Mouse (Mus musculus): ENCODE measurements around the gene Olfr142. TPM values are rescaled to one million over a fixed set of nuclear protein-coding genes. Genes with fewer than 3 reads are reported as not detected.
"Not testable (repeated sequence)": the region's sequence is repeated elsewhere in the genome, so short reads cannot be mapped to it uniquely, and the experiment has no call there.

Gene Olfr142
- polyA plus RNA-seq (2016; fragmentation: Nextera tagmentation; extraction: Ambion mirVana), result not detected in 2 replicates

DNA sequence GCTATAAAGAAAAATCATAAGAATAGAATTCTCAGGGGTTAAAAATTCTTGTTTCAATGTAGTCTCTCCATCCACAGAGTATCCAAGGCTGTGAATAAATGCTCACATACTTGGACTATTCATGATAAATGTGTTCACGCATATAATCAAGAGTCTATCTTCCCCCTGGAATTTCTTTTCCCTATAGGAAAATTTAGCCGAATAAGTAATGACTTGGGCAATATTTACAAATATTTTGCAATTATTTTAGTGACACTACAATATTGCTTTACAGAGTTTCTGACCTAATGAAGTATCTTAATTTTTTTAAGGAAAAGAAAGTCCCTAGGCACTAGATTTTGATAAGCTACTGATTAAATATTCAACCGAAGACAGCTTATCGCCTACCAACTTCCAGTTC is at the start of gene Olfr142:
Gene Olfr142 (minus strand): TSS at position 101 of the 400 bp plus-strand sequence.
- no peaks in the 10 kb centered on the region for H3K36me3 ChIP-seq (replicated peaks)
- 97% methylated on average over 4 of the region's 4 CpGs for WGBS
- H3K9ac ChIP-seq, result no peak within 1 kb of the TSS
- no peak within 1 kb of the TSS for H3K27ac ChIP-seq
- no peak for ATAC-seq (ENCODE audit: low FRiP score)
- no peaks in the 10 kb centered on the region for H3K27me3 ChIP-seq
- H3K9me3 ChIP-seq, result no peaks in the 10 kb centered on the region
- H3K4me2 ChIP-seq, result no peak within 1 kb of the TSS
- no peaks in the 10 kb centered on the region for H3K4me1 ChIP-seq
- H3K4me3 ChIP-seq (replicated peaks), result no peak within 1 kb of the TSS

DNA sequence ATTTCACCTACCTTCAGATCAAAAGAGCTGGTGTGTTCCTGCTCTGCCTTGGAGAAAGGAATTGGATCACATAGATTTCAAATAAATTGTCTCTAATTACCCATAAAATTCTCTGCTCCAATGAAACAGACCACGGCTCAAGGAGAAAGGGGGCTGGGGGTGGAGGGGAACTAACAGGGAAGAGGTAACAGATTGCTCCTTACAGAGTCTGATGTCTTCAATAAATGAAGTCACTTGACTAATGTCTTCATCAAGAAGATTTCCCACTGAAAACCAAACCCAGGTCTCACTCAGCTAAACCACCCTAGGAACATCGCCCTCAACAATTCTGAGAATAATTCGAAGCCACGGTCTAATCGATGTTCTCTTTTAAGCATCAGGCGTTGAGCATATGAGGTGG is 35.3 kb upstream of the Olfr142 start, which contains the start of gene Olfr1272:
Gene Olfr1272 (minus strand): TSS at position 101 of the 400 bp plus-strand sequence.
- no peak within 1 kb of the TSS for H3K4me3 ChIP-seq (replicated peaks)
- no peak within 1 kb of the TSS for H3K27ac ChIP-seq
- no peak within 1 kb of the TSS for H3K4me2 ChIP-seq
- 87% methylated on average over 6 of the region's 6 CpGs for WGBS
- H3K27me3 ChIP-seq, result no peaks in the 10 kb centered on the region
- no peaks in the 10 kb centered on the region for H3K9me3 ChIP-seq
- no peak for ATAC-seq (ENCODE audit: low FRiP score)
- no peaks in the 10 kb centered on the region for H3K4me1 ChIP-seq
- H3K9ac ChIP-seq, result no peak within 1 kb of the TSS
- H3K36me3 ChIP-seq (replicated peaks), result no peaks in the 10 kb centered on the region

DNA sequence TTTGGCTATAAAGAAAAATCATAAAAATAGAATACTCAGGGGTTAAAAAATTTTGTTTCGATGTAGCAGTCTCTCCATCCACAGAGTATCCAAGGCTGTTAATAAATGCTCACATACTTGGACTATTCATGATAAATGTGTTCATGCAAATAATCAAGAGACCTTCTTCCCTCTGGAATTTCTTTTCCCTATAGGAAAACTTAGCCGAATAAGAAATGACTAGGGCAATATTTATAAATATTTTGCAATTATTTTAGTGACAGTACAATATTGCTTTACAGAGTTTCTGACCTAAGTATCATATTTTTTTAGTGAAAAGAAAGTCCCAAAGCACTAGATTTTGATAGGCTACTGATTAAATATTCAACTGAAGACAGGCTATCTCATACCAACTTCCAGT is 13.5 kb upstream of the Olfr142 start, which contains the start of gene Olfr1271:
Gene Olfr1271 (minus strand): TSS at position 101 of the 400 bp plus-strand sequence.
- Histone ChIP-seq H3K36me3 (replicated peaks) (no peaks in the 10 kb centered on the region), H3K9me3 (no peaks in the 10 kb centered on the region), H3K27me3 (no peaks in the 10 kb centered on the region), H3K4me3 (replicated peaks) (no peak within 1 kb of the TSS), H3K4me2 (no peak within 1 kb of the TSS), H3K9ac (no peak within 1 kb of the TSS), H3K4me1 (no peaks in the 10 kb centered on the region), H3K27ac (no peak within 1 kb of the TSS)
- WGBS, result 93% methylated on average over 2 of the region's 2 CpGs
- no peak for ATAC-seq (ENCODE audit: low FRiP score)

DNA sequence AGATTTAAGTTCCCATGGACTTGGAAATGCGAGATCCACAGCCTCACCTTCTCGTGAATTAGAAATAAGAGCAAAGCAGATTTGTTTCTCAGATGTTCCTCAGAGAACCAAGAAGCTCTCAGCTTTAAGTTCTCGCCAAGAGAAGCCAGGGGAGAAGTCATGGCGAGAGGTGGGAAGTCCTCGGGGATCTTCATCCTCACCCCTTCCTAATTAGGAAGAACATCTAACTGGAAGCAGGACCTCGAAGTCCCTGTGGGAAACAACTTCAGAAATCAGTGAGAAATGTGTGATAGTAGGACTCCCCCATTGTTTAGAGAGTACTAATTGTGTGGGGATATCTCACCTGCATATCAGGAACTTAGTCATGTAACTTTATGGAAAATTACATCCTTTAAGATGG is 33.0 kb downstream of the Olfr142 start, which contains the start of gene Olfr1506:
Gene Olfr1506 (minus strand): TSS at position 101 of the 400 bp plus-strand sequence.
- no CpG with 5 or more reads among the region's 6 CpGs for WGBS
- H3K4me3 ChIP-seq (replicated peaks), result not testable (repeated sequence)

More for the DNA sequence above, 33.0 kb downstream of the Olfr142 start, which contains the start of gene Olfr1506:
- ATAC-seq (ENCODE audit: low FRiP score); H3K27me3 ChIP-seq; H3K4me2 ChIP-seq; H3K9me3 ChIP-seq; H3K27ac ChIP-seq; H3K4me1 ChIP-seq; H3K36me3 ChIP-seq (replicated peaks); H3K9ac ChIP-seq: not testable (repeated sequence)

Other genes with a start within 250 kb of the Olfr142 start
- gene Olfr1263, start 245.5 kb downstream of the Olfr142 start, polyA plus RNA-seq (2016; fragmentation: Nextera tagmentation; extraction: Ambion mirVana), result not detected in 2 replicates
- not detected in 2 replicates for gene Olfr1264, start 232.0 kb downstream of the Olfr142 start, polyA plus RNA-seq (2016; fragmentation: Nextera tagmentation; extraction: Ambion mirVana)
- gene Olfr1265, start 222.3 kb downstream of the Olfr142 start, polyA plus RNA-seq (2016; fragmentation: Nextera tagmentation; extraction: Ambion mirVana), result not detected in 2 replicates
- not detected in 2 replicates for gene Olfr140, start 194.0 kb downstream of the Olfr142 start, polyA plus RNA-seq (2016; fragmentation: Nextera tagmentation; extraction: Ambion mirVana)
- gene Olfr1269, start 136.2 kb downstream of the Olfr142 start, polyA plus RNA-seq (2016; fragmentation: Nextera tagmentation; extraction: Ambion mirVana), result not detected in 2 replicates
- gene Olfr32, start 115.3 kb downstream of the Olfr142 start, polyA plus RNA-seq (2016; fragmentation: Nextera tagmentation; extraction: Ambion mirVana), result 0.10 TPM in 1 of 2 replicates, not detected in the other
- not detected in 2 replicates for gene Olfr1270, start 104.5 kb downstream of the Olfr142 start, polyA plus RNA-seq (2016; fragmentation: Nextera tagmentation; extraction: Ambion mirVana)
- gene Olfr1506, start 33.1 kb downstream of the Olfr142 start, polyA plus RNA-seq (2016; fragmentation: Nextera tagmentation; extraction: Ambion mirVana), result not detected in 2 replicates
- gene Olfr1271, start 13.4 kb upstream of the Olfr142 start, polyA plus RNA-seq (2016; fragmentation: Nextera tagmentation; extraction: Ambion mirVana), result 0.03 and 0.08 TPM in 2 replicates
- gene Olfr1272, start 35.2 kb upstream of the Olfr142 start, polyA plus RNA-seq (2016; fragmentation: Nextera tagmentation; extraction: Ambion mirVana), result not detected in 2 replicates
- not detected in 2 replicates for gene Gm13769, start 64.6 kb upstream of the Olfr142 start, polyA plus RNA-seq (2016; fragmentation: Nextera tagmentation; extraction: Ambion mirVana)
- not detected in 2 replicates for gene Olfr1274-ps, start 141.1 kb upstream of the Olfr142 start, polyA plus RNA-seq (2016; fragmentation: Nextera tagmentation; extraction: Ambion mirVana)